Comparison of ENCODE assay signal across 18 mouse cellular contexts in the genomic region with DNA sequence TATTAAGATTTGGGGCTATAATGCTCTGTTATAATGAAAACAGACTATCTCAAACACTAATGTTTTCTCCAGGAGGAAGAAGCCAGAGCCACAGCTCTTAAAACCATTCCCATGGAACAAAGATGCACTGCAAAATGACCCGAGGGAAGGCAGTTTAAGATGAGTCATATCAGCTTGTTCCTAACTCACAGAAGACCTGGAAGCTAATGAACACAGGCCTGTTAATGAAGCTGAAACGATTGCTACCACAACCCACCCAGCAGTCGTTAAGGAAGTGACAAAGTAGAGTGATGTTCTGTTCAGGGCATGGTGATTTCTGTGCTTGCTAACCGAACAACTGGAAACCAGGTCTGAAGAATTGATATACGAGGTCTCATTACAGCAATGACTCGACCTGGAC.
"Had no signal": no experiment of that assay in that cellular context is flagged by ENCODE, and none has a peak within 500 bp of the region (broad histone marks: within the 10 kb centered on the region; RNA-seq: fewer than 3 reads in every experiment).

No protein-coding gene starts in this region.

- DNase-seq: lung, adult 18-20 months; lung, embryonic 14.5 days; lung, postnatal 10 days; lung, postnatal 4 days; retina, postnatal 1 day; right cerebral cortex, adult 18-20 months; right cerebral cortex, postnatal 14 days; thymus, adult 2 months; thymus, postnatal 25 days; thymus, postnatal 4 days had no signal

- H3K9me3 ChIP-seq: midbrain, embryonic 10.5 days; midbrain, embryonic 13.5 days; midbrain, embryonic 15.5 days; neural tube, embryonic 12.5 days; neural tube, embryonic 15.5 days; stomach, embryonic 15.5 days had no signal

- ATAC-seq: midbrain, embryonic 13.5 days; midbrain, embryonic 15.5 days had no signal

- H3K27ac ChIP-seq: midbrain, embryonic 10.5 days; midbrain, embryonic 13.5 days; midbrain, embryonic 15.5 days; neural tube, embryonic 12.5 days; neural tube, embryonic 15.5 days; stomach, embryonic 15.5 days; stomach, postnatal 0 days had no signal

- H3K36me3 ChIP-seq: stomach, embryonic 15.5 days had no signal

- H3K4me2 ChIP-seq: lung, embryonic 14.5 days; midbrain, embryonic 13.5 days; midbrain, embryonic 15.5 days; neural tube, embryonic 12.5 days; neural tube, embryonic 15.5 days; stomach, embryonic 15.5 days had no signal

- H3K9ac ChIP-seq: lung, embryonic 14.5 days; midbrain, embryonic 13.5 days; midbrain, embryonic 15.5 days; neural tube, embryonic 12.5 days; neural tube, embryonic 15.5 days; stomach, embryonic 15.5 days had no signal

- H3K27me3 ChIP-seq: midbrain, embryonic 13.5 days; midbrain, embryonic 15.5 days; neural tube, embryonic 12.5 days; neural tube, embryonic 15.5 days; stomach, embryonic 15.5 days had no signal

- H3K4me1 ChIP-seq: midbrain, embryonic 10.5 days; midbrain, embryonic 13.5 days; midbrain, embryonic 15.5 days; neural tube, embryonic 12.5 days; neural tube, embryonic 15.5 days; stomach, embryonic 15.5 days had no signal

- H3K4me3 ChIP-seq: midbrain, embryonic 10.5 days; midbrain, embryonic 13.5 days; midbrain, embryonic 15.5 days; myocyte; neural tube, embryonic 12.5 days; neural tube, embryonic 15.5 days; stomach, embryonic 15.5 days had no signal
